Mouse (Mus musculus) lung, postnatal 10 days (tissue): ENCODE measurements around the gene Olfr223.
"Not testable (repeated sequence)": the region's sequence is repeated elsewhere in the genome, so short reads cannot be mapped to it uniquely, and the experiment has no call there.

Source experiments
- DNase-seq: peaks from one replicate; pipeline ENCODE4 v3.0.0; 2021

The Olfr223 gene

DNA sequence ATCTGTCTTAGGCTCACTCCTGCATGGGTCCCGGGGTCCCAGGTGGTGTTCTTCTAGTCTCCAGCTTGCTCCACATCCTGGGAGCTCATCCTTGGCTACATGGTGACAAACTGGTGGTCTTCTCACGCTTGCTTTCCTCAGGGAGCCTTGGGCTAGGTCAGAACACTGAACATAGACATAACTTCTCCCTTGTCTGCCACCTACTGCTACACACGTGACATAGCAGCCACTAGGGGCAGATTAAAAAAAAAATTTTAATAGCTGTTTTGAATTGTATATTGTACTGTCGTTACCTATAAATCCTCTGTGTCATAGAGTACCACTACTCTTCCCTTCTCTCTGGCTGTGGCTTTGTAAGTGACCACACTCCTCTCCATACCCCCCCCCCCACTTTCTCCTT lies 3.0 kb upstream of the Olfr223 start:
- DNase-seq = no peak

DNA sequence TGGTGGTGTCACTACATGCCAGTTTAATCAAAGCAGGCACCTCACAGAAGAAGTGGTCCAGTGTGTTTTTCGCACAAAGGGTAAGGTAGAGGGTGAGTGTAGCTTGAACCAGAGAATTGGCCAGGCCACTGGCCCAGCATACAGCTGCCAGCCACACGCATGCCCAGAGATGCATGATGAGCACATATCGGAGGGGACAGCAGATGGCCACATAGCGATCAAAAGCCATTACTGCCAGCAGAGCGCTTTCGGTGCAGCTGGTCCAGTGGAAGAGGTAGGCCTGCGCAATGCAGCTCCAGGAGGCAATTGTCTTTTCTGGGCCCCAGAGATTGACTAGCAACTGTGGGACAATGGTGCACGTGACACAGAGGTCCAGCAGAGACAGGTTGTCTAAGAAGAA lies 3.6 kb downstream of the Olfr223 start:
- no peak for DNase-seq

DNA sequence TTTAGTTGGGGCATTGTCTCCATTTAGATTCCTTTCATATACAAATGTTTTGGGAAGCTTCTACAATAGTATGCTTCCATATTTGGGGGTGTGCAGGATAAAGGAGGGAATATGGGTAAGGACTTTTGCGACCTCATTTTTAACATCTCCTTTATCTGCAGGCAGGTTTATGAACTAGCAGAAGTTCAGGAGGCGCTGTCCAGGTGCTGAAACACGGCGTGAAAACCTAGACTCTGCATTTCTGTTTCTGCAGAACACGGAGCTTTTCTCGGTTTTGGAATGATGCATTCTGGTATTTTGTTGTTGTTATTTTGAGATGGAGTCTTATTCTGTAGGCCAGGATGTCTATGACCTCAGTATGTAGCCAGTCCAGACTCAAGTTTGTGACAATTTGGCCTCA lies 8.6 kb downstream of the Olfr223 start:
- DNase-seq = peak; percentile 28

DNA sequence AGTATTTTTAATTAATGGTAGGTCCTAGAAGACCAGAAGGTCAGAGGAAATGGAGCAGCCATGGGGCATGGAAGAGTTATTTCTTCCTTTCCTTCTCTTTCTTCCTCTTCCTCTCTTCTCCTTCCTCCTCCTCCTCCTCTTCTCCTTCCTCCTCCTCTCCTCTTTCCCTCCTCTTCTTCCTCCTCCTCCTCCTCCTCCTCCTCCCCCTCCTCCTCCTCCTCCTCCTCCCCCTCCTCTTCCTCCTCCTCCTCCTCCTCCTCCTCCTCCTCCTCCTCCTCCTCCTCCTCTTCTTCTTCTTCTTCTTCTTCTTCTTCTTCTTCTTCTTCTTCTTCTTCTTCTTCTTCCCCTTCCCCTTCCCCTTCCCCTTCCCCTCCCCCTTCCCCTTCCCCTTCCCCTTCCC lies 17.0 kb downstream of the Olfr223 start, which contains the start of gene Olfr222:
TSS of gene Olfr222 (minus strand) at position 101 of the 400 bp plus-strand sequence.
- DNase-seq = not testable (repeated sequence)

DNA sequence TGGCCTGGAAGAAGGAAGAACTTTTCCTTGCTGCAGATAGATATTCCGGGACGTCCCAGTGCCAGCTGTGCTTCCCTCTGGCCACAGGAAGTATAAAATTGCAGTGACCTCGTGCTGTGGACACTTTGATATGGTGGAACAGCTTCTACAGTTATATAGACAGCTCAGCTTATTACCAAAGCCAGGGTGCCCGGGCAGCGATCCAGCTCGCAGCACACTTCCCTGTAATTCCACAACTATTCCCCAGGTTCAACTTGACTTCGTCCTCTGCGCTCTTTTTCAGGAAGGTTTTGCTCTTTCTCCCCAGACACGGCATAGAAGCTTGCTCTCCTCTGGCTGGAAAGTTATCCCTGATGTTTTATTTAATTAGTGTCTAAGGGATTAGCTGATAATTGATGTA lies 17.4 kb downstream of the Olfr223 start:
- no peak for DNase-seq

DNA sequence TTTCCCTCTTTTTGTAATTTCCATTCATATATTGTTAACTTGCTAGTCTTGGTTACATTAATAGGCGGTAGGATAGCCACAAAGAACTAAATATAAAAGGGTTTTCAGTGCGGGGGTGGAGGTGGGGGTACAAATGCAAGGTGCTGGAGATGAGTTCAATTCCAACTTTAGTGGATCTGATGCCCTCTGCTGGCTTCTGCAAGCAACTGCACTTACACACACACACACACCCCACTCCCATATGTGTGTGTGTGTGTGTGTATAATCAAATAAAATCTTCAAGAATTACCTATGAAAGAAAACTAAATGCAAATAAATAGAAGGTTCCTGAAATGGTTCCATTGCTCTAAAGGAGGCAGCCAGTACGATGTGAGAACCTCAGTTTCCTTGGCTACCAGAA lies 23.8 kb downstream of the Olfr223 start:
- DNase-seq = peak; percentile 16

DNA sequence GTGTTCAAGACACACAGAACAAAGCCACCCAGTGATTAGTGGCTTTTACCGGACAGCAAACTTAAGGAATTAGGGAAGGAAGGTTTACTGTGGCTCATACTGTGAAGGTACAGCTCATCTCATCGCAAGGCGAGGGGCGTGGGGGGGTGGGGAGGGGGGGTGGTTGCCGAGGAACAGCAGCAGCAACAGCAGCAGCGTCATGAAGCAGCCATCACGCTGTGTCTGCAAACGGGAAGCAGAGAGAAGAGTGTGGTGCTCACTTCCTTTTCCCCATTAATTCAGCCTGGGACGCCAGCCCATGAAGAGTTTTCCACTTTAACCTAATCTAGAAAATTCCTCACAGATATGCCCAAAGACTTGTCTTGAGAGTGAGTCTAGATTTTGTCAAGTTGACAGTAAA lies 30.3 kb downstream of the Olfr223 start:
- DNase-seq = no peak

DNA sequence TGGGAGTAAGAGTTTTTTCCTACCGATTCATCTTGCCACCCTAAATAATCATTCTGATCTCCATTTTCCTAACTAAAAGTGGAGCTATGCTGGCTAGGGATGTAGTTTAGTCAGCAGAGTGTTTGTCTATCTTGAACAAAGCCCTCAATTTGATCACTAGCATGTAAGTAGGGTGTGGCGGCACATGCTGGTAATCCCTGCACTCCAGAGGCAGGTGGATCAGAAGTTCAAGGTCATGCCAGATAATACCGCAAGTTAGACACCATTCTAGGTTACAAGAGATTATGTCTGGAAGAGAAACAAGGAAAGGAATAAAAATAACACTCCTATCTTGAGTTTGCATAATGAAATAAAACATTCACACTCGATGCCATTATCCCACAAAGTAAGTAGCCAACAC lies 30.8 kb downstream of the Olfr223 start:
- DNase-seq = no peak

DNA sequence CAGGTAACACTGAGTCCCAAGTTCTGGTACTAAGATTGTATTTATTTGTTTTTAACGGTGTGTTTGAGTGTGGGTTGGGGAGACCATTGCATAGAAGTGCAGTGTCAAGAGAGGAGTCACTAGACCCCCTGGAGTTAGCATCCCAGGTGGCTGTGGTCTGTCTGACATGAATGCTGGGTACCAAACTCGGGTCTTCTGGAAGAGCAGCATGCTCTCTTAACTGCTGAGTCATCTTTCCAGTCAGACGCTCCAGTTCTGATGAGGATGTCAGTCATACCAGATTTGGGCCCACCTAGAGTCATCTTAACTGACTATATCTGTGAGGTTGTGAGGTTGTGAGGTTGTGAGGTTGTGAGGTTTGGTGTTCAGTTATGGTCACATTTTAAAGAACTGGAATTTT lies 32.2 kb downstream of the Olfr223 start:
- DNase-seq = no peak

DNA sequence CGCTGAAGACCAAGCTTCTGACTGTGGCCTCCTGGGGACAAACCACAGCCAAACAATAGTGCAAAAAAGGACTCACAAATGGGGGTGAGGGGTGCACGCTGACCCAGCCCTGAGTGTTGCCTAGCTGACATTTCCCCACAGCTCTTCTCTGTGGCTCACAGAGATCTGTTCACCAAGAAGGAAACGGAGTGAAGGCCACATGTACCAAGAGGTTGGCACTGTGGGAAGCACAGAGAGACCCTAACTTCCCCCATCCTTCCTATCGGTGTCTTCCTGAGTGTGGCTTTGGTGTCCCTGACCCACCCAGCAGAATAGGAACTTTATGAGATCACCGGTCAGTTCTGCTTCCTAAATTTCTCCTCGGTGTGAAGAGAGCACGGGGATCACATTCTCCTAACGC lies 38.6 kb downstream of the Olfr223 start:
- no peak for DNase-seq

DNA sequence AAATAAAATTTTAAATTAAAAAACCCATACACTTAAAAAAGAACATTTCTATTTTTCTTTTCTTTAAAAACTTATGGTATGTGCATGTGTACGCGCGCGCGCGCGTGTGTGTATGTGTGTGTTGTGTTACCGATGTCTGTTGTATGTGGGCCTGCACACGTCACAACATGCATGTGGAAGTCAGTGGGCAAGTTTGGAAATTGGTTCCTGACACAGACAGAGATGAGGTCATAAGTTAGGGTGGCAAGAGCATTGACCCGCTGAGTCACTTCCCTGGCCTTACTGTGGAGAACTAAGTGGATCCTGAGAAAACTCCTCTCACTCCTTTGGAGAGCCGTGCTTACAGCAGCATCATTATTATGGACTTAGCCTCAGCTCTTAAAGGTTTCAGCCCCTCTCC lies 39.0 kb downstream of the Olfr223 start:
- no peak for DNase-seq

DNA sequence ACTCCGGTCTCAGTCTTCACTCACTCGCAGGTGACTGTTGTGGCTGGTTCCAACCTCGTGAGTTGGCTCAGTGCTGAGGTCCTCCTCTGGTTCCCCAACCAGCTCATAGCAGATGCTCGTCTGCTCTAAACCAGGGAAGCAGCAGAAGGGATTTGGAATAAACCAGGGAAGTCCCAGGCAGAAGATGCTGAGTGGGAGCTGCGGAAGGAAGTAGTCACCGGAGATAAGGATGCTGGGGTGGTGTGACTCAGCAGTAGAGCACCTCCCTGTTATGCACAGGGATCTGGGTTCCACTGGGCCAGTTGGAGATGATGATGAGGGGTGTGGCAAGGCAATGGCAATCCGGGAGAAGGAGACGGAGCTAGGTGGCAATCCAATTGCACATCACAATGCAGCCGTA lies 49.1 kb downstream of the Olfr223 start:
- no peak for DNase-seq

DNA sequence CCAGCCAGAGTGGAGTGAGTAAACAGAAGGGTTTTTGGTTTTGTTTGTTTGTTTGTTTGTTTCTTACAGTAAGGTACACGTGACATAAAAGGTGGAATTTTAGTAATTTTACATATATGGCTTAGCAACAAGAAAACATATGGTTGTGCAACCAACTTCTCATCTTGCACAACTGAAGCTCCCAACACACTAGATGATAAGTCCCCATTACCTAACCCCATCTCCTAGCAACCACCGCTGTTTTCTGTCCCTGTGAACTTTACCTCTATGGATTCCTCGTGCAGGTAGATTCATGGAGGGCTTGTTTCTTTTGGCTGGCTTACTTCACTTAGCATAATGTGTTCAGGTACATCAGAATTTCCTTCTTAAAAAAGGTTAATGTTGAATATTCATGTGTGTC lies 49.7 kb downstream of the Olfr223 start:
- no peak for DNase-seq

DNA sequence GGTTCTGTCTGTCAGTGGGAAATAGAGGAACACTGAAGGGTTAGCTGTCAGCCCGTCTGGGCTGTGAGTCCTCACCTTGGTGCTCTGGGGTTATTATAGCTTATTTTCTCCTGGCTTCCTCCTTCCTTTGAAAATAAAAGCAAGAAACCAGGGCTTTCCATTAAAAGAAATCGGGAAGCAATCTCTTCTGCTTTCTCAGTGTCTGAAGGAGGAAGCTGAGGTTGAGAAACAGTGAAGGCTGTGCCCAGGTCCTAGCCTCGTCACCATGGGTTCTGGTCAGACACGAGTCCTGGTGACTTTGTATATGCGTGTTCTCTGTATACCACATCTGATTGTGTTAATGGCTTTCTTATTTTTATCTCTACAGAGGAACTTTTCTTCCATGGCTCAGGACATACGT lies 50.6 kb downstream of the Olfr223 start:
- no peak for DNase-seq

DNA sequence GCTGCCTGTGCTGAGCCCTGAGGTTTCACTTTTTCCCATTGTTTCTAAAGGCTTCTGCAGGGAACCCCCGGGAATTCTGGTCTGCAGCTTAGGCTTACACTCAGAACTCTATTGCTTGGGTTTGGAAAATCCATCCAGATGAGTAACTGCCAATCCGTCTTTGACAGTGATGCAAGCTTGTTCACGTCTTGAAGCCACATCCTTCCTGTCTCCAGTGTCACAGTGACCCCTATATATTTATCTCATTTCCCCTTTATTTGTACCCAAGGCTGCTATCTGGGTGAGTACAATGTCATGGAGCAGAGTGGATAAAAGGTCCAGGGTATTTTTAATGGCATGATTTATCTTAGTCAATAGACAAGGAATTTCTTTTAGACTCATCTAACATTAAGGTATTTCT lies 51.8 kb downstream of the Olfr223 start, which contains the start of gene Nlrp3:
TSS of gene Nlrp3 (plus strand) at position 245 of the 400 bp plus-strand sequence.
- DNase-seq = no peak

DNA sequence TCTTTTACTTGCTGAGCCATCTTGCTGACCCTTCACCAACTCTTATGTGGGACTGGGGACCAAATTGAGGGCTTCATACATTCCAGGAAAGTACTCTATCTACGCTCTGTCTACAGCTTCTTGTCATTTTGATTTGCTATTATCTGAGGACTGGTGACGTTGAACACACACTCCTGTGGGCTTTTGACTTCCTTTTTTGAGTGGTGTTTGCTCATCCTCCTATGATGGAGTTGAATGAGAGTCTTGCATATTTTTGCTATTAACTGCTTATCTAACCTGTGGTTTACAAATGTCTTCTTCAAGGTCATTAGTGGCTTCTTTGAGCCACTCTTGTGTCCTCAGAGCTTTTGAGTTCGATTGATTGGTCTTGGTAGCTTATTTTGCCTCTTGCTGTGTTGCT lies 53.0 kb downstream of the Olfr223 start:
- no peak for DNase-seq
